Mouse (Mus musculus) telencephalon, adult 2 months (tissue): Measurements from ENCODE around the gene B4galnt4.

Experiments
- DNase-seq: peaks from one replicate; pipeline ENCODE4 v3.0.0-alpha.2; 2011; ENCODE audit warnings: low read depth, low spot score

Gene B4galnt4

GRCm38 (mm10) chr7:141119487-141119886 lies 58.6 kb downstream of the B4galnt4 start:
- no peak for DNase-seq

- DNase-seq = no peak
These were observed 59.7 kb downstream of the B4galnt4 start for GRCm38 (mm10) chr7:141120605-141121004.

- no peak for DNase-seq
These were observed 60.2 kb downstream of the B4galnt4 start for GRCm38 (mm10) chr7:141121051-141121531.
